Mouse (Mus musculus) brain, embryonic 18.5 days (tissue): ENCODE data around the gene Efemp2.

ENCODE experiments used
- DNase-seq: peaks from one replicate; pipeline ENCODE4 v3.0.0-alpha.2; 2012; ENCODE audit warnings: low read depth, low spot score

Efemp2 gene

GRCm38 (mm10) chr19:5451766-5452165 is 22.0 kb upstream of the Efemp2 start:
- no peak for DNase-seq

GRCm38 (mm10) chr19:5455037-5455436 is 18.7 kb upstream of the Efemp2 start:
- DNase-seq, result no peak

- no peak for DNase-seq
Measured at GRCm38 (mm10) chr19:5455568-5455967, 18.2 kb upstream of the Efemp2 start.

- no peak for DNase-seq
Measured at GRCm38 (mm10) chr19:5456241-5456921, 17.4 kb upstream of the Efemp2 start.

- DNase-seq, result peak; percentile 89
Measured at GRCm38 (mm10) chr19:5456922-5457745, 16.6 kb upstream of the Efemp2 start.

GRCm38 (mm10) chr19:5457746-5458442 is 15.9 kb upstream of the Efemp2 start, which contains the start of gene Ccdc85b:
TSS of gene Ccdc85b (minus strand) at chr19:5457894.
- DNase-seq, result no peak

DNA sequence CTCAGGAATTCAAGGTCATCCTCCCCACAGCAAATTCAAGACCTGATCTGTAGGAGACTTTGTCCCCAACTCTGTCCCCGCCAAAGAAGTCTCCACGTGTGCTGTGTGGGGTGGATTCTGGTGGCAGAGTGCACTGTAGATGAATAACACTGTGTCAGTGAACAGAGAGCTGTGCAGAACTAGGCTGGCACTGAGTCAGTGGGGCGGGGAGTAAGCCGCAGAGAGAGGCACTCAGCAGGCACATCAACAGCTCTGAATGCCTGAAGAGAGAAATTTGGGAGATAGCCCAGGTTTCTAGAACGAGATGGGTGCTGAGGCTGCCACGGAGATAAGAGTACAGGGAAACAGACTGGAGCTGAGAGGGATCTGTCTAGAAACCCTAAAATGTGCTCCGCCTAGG is 14.7 kb upstream of the Efemp2 start:
- DNase-seq, result no peak

DNA sequence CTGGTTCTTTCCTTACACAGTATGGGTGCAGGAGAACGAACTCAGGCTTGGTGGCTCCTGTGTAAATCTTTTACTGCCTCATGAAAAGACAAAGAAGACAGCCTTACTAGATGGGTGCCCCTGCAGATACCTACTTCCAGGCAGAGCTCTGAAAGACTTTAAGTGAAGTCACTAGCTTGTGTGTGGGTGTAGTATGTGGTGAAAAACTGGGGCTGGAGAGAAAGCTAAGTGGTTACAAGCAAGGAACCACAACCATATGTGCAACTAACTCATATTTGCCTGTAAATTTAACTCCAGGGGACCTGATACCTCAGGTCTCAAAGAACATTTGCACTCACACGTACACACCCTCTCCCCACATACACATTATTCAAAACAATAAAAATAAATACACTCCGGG is 13.9 kb upstream of the Efemp2 start:
- DNase-seq, result no peak

- peak; percentile 70 for DNase-seq
Measured at GRCm38 (mm10) chr19:5460465-5460911, 13.3 kb upstream of the Efemp2 start, which contains the start of gene Fibp. TSS of gene Fibp (plus strand) at chr19:5460615.

DNA sequence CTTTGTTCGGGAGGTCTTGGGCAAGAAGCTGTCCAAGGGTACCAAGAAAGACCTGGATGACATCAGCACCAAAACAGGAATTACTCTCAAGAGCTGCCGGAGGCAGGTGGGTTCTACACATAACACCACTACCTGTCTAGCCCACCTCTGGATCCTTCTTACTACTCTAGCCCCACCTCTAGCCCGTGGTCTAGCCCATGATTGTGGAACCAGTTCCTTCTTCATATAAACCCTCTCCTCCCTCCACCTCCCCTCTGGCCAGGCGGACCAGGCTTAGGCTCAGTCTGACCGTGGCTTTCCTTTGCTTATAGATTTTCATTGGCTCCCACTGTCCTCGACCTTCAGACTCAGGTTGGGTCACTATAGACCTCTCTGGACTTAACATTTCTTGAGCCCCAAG is 12.3 kb upstream of the Efemp2 start:
- no peak for DNase-seq

GRCm38 (mm10) chr19:5463212-5463611 is 10.5 kb upstream of the Efemp2 start:
- no peak for DNase-seq

DNA sequence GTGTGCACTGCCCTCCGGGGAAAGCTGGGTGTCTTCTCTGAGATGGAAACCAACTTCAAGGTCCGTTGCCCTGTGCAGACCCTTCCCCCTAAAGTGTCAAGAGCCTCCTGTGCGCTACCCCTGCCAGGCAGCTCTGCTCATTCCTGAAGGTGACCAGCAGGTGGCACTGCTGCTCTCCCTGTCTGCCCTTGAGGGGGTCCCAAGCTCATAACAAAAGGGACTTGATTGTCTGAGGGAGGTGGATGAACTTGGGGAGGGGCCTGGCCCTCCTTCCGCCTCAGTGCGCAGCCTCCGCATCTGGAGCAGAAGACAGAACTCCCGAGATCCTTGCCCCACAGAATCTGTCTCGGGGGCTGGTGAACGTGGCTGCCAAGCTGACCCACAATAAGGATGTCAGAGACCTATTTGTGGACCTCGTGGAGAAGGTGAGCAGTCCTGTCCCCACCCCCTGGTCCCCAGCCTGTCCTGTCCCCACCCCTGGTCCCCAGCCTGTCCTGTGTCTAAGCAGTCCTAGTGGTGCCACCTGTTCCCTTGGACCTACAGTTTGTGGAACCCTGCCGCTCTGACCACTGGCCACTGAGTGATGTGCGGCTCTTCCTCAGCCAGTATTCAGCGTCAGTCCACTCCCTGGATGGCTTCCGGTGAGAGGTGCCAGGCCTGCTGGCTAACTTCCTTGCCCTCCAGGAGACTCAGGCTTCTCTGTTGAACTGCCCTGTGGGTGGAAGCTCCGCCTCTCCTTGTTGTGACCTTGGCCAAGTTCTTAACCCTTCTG is 9.8 kb upstream of the Efemp2 start:
- no peak for DNase-seq

DNA sequence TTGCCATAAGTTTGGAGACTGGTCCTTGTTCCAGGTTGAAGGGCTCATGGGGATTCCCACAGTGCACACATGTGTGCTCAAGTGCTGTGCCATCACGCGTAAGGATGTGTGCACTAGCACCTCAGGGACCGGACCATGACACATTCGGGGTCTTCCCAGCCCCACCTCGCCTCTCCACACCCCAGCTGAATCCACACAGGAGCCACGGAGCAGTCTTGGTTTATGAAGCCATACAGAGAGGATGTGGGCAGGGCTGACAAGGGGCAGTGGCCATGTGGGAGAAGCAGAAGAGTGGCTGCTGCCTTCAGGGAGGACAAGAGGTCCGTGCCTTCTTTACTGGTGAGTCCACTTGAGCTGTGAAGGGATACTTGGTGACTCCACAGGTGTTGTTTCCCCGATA is 8.7 kb upstream of the Efemp2 start:
- no peak for DNase-seq

GRCm38 (mm10) chr19:5466916-5467500 is 6.7 kb upstream of the Efemp2 start:
- DNase-seq, result no peak

DNA sequence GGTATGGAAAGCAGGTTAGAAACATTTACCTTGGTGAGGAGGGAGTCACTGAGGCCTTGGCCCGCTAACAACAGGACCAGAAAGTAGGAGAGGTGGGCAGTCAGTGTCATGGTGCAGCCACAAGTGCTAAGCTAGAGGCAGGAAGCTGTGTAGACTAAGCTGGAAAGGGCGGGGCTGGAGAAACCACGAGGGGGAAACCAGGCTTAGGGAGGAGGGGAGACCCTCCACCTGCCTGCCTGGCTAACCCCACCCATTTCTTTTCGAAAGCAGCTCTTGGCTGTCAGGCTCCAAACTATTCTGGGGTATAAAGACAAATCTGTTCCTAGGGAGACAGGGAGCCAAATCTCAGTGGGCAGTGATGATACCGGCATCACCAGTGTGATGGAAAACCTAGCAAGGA is 5.4 kb upstream of the Efemp2 start, which contains the start of gene Ctsw:
Gene Ctsw, minus strand, starts transcription at position 134 of the 400 bp plus-strand sequence.
- DNase-seq, result no peak

DNA sequence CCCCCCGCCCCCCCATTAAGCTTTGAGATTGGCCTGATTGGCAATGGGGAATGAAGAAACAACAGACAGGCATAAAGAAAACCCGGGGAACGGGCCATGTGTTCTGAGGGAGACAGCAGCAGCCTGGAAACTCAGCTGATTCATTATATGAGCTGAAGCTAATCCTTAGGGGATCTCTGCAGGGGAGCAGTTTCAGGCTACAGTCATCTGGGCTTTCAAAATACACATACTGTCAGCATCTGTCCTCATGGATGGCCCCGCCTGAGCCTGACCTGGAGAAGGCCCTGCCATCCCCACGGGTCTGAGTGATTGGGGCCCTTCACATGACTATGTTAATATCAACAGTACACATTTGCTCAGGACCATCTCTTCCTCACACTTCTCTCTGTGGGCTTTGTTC is 1.9 kb upstream of the Efemp2 start:
- no peak for DNase-seq

DNA sequence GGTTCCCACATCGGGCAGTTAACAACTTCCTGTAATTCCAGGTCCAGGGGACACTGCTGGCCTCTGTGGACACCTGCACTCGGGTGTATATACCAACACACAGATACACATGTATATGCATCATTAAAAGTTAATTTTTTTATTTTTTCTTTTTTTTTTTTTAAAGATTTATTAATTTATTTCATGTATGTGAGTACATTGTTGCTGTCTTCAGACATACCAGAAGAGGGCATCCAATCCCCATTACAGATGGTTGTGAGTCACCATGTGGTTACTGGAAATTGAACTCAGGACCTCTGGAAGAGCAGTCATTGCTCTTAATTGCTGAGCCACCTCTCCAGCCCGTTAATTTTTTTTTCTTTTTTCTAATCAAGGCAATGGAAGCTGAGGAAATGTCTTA is 897 bp upstream of the Efemp2 start:
- DNase-seq, result no peak

GRCm38 (mm10) chr19:5474281-5475068 is 721 bp downstream of the Efemp2 start:
- DNase-seq, result no peak

DNA sequence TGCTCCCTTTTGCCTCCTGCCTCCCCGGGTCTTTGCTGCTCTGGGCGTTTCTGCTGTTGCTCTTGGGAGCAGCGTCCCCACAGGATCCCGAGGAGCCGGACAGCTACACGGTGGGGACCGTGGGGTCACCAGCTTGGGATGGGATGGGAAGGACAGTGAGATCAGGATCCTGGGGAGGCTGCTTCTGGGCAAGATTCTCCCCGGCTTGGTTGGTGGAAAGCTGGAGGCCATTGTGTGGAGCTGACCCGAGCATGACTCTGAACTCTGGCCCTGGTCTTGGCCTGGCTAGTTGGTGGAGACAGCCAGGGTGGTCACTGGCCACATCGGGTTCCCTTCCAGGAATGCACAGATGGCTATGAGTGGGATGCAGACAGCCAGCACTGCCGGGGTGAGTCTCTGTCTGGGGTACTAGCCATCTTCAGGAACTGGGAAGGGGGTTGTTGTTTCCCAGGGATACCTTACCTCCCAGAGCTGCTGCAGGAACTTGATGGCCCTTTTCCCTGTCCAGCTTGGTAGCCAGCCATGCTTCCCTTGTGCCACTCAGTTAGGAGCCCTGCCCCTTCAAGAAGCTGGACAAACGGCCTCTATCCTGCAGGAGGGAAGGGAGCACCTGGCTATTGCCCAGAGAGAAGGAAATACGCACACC is 1.4 kb downstream of the Efemp2 start:
- no peak for DNase-seq
